Mouse (Mus musculus) gastrocnemius, postnatal 4 days (tissue): ENCODE measurements at regions not wholly inside any gene's neighbourhood (a gene's known extent, or its start where the extent isn't known, plus 50 kb on each side); places are given as distances from the start of the nearest gene placed in this dataset.

Experiments
- DNase-seq, 2 experiments: peaks; one replicate each; pipeline ENCODE4 v3.0.0; 2021 to 2022; ENCODE audit warnings: low spot score in 2 of 2, mixed read lengths in 2 of 2

DNA sequence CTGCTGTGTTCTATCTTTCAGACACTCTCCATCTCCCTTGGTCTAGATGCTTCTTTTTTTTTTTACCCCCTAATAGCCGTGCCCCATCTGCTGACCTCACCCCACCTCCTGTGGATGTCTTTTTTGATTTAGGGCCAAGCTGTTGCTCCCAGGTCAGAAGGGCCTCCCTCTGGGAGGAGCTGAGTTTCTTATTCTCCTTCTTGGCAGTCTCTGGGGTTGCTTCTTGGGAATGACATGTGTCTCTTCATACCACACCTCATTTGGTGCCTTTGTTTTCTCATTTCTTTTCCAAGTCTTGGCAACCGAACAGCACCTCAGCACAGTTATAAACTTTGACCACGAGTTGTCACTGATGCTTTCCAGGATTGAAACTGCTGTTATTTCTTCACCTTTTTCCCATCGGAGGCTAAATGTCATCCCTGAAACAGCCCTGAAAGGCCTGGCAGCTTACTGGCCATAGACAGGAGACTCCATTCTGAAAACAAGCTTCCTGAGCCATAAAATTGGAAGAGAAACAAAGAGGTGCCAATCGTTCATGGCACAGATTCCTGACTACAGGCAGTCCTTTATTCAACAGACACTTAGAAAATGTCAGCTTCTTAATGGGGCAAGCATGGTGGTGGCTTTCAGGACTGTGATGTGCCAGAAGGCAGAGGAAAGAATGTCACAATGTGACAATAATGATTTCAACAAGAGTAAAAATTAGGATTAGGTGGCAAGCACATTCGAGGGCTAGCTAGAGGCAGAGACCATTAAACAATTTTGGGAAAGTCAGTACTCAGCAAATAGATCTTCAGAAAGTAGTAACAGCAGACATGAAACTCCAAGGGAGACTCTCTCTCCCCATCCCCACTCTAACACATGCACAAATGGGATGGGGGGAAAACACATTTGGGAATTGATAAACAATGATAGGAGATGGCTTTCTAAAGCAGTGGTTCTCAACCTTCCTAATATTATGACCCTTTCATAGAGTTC lies 197.1 kb upstream of the Arrdc4 start:
- DNase-seq, result no peak

DNA sequence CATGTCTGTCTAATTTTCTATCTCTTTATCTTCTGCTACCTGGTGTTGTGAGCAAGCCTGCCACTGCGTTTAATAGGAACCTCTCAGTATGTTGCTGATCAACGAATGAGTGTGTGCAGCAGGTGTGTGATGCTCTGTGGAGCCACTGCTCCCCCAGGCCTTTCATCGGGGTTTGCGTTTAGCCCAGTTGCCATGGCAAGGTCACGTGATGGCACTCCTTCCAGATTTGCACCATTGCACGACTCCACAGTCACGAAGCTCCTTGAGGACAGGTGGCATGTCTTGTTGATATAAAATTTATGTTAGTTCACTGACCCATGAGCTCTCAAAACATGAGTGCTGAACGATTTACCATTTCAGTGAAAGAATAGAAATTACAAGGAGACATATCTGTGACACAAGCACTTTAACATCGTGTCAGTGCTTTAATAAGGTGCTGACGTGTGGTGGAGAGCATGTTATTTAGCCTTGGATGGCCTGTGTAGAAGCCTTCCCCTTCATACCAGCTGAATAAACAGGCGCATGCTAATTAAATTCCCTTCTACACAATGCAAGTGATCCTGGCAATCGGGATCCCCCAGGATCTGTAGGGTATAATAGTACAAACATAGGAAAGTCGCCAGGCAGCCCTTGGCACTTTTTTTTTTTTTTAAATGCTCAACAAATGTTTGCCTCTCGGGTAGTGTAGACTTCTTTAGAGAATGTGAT lies 181.7 kb upstream of the Arrdc4 start:
- no peak for DNase-seq

DNA sequence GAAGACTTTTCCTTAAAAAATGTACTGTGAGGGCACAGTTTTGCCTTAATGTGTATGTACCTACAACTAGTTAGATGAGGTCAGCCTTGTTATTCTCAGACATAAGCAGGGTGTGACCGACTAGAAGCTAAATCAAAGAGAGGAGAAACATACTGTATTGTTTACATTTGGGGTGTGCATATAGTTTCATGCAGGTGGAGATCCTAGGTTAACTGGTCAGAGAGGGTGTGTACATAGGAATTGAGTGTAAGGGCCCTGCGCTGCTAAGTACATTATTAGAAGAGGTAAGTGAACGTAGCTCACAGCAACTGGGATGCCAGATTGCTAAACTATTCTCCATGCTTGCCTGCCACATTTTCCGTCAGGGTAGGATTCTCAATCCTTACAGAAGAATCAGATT lies 180.6 kb upstream of the Arrdc4 start:
- DNase-seq, result no peak

DNA sequence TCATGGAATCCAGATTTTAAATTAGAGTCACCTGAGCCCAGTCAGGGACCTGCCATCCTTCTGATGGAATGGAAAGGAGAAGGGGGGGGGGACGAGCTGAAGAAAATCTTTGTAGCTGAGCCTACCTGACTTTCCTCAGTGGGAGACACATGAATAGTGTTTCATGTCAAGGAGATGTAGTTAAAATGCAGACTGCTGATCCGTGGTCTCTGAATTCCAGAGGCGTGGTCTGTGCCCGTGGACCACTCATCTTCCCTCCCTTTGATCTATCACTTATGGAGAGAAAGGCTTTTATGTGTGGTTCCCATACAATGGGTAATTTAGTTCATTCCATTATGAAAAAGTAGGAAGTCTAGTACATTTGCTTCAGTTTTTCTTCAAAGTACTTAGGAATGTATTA lies 176.6 kb upstream of the Arrdc4 start:
- DNase-seq, result no peak

DNA sequence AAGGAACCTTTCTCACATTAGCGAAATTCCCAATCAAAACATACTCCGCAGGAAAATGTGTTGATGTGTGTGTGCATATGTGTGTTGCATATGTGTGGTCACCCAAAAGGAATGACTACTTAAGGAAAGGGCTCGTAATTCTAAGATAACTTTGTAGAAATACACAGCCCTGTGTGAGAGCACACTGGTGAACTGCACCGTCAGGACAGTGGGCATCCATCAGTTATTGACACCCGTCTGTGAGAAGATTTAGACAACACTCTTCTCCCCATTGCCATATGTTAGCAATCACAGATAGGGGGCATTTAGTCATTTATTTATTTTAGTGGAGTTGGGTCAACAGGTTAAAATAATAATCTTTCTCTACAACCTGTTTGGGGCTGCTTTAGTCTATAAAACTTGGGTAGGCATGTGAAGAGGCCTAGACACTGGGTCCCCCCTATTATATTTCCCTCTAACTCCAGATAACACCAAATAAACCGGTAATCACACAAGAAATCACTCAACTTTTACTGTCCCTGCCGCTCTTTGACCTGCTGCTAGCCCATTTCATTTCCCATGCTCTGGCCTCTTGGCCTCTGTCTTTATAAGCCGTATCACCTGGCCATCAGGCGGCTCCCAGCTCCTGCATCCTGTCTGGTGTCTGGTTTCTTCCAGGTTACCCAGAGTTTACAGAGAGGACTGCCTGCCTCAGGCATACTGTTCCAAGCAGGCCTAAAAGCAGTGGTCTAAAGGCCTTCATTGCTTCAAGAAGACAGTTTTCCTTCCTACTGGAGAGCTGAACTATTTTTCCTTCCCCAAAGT lies 169.8 kb upstream of the Arrdc4 start:
- no peak for DNase-seq

DNA sequence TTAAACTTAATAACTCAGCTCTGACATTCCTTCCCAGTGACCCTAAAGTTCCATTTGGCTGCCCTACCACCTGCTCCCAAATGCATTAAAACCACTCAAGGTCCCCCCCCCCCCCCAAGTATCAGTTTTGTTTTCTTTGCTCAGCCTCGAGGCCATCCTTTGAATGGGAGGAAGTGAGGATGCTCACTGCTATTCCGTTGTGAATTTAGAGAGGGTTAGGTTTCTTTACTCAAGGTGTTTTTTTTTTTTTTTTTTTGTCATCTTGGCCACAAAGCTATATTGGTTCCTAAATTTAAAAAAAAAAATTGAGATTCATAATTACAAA lies 168.8 kb upstream of the Arrdc4 start:
- DNase-seq, result no peak

DNA sequence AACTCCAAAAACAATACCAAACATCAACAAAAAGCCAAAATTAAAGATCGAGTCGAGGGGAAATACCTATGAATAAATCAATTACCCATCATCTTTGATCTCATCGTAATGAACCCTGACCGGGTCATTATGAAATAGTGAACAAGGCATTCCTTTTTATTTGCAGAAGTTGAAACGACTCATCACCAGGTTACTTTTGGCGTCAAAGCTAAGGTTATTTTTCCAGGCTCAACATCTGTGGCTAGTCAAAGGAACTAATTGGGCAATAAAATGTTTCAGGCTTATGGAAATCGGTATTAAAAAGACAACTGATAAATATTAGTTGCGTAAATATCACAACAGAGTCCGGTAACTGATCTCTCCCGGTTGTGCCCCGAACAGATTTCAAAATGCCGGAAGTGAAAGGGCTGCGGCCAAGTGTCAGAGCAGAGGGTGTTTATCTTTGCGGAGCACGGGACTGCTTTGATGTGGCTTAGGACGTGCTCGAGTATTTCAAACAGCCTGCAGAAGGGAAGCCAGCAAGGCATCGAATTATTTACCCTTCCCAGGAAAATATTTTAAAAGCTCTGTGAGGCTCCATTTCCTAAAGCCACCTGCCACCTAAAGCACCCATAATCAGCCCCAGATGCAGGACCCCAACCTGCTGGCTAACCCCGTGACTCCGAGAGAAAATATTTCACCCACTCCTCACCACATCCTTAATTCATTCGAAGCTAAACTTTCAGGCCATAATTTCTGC lies 168.3 kb upstream of the Arrdc4 start:
- DNase-seq, result no peak

DNA sequence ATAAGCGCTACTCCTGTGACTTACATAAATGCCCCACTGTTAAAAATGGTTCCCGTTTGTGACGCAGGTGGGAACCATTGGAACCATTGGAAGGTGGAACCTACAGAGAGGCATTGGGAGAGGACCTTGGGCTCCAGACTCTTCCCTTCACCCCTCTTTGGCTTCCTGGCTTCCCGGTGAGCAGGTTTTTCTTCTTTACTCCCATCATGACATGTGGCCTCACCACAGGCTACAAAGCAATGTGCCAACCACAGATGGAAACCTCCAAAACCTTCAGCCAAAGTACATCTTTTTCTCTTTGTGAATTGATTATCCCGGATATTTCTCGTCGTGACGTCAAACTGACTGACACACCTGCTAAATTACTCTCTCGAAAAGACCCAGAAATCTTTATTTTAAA lies 166.9 kb upstream of the Arrdc4 start:
- DNase-seq, result no peak

DNA sequence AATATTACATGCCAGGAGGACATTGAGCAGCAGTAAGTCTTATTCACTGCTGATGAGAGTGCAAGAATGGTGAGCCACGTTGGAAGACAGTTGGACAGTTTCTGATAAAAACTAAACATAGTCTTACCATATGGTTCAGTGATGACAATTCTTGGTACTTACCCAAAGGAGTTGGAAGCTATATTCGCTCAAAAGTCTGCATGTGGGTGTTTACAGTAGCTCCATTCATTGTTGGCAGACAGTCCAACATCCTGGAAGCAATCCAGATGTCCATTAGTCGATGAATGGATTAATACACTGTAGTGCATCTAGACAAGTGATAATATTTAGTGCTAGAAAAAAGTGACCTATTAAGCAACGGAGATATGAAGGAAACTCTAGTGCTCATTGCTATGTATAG lies 165.3 kb upstream of the Arrdc4 start:
- DNase-seq, result no peak

DNA sequence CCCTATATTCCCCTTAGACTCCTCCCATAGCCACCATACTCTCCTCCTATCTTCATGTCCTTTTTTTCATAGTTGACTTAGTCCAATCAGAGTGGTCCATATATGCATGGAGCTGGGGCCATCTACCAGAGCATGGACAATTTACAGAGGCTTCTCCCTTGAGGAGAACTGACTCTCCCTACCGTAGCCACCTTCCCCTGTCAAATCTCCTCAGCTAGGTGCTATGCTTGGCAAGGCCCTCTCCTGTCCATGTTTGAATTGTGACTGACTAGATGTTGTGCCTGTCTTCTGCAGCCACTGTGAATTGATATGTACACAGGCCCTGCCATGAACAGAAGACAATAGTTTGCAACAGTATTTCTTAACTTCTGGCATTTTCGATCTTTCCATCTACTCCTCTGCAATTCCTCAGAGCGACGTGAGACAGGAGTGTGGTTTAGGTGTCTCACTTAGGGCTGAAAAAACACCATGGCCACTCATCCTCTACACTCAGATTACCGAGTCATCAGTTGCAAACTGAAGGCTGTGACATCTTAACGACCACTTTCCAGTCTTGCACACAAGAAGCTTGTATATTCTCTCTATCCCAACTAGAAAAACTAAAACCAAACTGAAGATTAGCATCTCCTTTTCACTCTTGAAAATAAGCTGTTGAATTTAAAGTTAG lies 163.1 kb upstream of the Arrdc4 start:
- DNase-seq, result no peak

DNA sequence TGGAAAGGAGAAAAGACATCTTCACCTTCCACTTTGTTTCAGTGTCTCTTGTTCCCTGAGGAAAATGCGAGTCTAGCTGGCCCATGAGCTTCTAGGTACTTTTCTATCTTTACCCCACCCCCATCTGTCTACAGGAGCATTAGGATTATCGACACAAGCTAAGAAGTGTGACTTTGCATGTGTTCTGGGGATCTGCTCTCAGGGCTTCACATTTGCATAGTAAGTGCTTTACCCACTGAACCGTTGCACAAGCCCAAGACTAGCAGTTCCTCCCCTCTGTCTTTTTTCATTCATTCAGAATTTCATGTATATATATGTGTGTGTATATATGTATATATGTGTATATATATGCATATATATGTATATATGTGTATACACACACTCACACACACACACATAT lies 162.5 kb upstream of the Arrdc4 start:
- DNase-seq, result no peak

DNA sequence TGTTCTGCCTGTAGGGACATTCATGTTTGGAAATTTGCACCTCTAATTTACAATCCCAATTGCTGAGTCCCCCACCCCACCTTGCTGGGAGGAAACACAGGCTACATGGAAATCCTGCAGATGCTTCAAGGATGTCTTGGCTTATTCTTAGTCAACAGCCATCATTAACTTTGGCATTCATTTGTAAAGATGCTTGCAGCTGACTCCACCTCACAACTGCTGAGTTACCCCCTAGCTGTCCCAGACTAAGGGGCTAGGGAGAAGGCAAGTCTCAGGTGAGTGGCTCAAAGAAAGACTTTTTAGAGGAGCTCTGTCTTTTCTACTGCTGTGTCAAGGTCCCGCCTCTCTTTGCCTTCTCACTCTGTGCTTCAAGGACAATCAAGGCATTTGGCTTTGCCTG lies 160.7 kb upstream of the Arrdc4 start:
- DNase-seq, result no peak

DNA sequence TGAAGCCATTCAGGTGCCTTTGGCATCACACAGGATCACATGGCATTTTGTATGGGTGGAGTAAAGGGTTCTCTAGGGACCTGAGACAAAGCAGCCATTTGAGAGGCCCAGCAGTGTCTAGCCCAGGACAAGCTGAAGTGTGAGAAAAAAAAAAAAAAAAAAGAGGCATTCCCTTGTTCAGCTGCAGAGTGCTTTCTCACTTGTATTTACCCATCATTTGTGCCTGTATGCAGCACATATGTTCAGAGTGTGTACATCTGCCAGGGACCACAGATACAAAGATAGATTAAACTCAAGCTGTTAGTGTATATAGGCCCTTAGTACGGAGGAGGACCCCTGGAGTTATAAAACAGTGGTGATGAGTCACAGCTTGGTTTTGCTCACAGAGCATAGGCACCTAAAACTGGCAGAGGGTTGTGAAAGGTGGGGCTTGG lies 159.4 kb upstream of the Arrdc4 start:
- DNase-seq, result no peak

DNA sequence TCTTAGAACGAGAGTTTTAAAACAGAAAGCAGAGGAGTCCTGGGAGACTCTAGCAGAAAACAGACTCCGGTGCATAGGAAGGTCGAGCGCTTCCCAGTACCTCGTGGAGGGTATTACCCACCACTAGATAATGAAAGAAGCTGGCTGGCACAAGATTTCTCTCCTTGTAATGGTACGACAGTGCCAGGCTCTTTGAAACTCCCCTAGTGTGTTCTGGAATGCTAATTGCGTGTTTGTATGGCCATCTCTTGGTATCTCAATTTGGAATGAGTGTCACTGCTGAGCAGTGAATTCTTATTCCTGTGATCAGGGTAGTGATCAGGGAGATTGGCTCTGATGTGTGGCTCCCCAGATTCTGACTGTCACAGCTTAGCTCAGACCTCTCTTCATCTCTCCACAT lies 158.8 kb upstream of the Arrdc4 start:
- no peak for DNase-seq

DNA sequence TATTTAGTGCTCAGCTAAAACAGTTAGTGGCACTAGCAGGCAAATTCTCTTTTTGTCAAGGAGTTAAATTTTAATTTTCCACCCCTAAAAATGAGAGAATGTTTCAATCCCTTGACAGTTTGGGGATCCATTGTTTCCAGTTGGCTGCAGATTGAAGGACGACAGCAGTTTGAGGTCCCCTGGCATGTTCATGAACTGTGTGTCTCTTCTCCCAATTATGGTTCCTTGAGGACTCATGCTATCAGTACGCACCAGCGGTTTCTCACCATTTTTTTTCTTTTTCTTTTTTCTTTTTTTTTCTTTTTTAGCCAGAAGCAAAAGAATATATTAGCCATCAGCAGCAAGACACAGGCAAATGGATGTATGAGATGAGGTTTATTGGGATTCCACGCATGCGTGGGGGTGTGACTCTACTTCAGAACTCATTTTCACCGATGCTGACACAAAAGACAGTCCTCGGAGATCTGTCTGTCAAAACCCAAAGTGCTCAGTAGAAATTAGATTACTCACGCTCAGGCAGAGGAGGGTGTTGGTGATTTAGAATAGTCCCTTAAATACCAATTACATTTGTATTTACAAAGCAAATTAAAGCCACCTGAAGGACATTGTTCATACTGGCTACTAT lies 157.8 kb upstream of the Arrdc4 start:
- DNase-seq, result no peak

DNA sequence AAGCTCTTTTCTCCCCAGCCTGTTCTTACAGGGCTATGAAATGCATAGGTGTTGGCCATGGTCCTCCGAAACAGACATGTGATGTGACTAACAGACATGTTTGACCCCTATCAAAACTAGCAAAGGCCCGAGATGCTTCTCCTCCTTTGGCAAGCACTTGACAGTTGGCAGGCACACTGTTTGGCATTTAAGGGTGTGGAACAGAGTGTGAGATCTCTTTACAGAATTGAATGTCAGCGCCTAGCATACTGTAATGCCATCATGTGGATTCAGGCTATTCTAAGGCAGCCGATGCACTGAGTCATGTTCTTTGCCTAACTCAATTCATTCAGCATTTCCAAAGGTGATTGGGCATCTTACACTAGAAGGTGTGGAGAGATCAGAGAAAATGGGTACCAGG lies 156.8 kb upstream of the Arrdc4 start:
- DNase-seq, result no peak

DNA sequence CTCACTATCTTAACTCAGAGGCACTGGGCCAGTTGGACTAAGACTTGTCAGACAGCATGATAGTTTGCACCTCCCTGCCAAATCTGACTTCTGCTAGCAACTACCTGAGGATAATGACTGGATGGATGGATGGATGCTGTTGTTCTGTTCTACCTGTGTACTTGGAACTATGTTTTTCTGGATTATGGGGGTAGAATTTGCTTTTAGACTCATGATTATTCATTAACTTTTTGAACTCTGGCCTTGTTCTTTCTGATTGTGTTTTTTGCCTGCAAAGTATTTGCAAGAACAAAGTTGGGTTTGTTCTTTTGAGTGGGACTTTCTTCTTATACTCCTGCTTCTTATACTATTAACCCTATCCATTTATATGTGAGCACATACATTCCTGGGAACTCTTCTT lies 137.1 kb upstream of the Arrdc4 start:
- DNase-seq, result no peak

DNA sequence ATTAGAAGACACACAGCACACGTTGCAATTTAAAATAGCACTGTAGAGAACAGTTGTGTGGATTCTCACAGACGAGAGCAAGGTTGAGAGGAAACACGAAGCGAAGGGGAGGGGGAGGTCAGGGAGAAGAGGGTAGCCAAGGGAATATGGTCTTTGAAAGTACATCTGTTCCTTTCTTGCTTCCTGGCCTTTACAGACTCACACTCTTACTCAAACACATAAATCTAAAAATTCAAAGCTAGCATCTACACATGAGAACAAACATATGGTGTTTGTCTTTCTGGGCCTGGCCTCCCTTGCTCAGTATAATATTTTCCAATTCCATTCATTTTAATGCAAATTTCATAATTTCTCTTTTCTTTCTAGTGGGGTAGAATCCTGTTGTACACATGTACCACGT lies 124.0 kb upstream of the Arrdc4 start:
- DNase-seq, result no peak

DNA sequence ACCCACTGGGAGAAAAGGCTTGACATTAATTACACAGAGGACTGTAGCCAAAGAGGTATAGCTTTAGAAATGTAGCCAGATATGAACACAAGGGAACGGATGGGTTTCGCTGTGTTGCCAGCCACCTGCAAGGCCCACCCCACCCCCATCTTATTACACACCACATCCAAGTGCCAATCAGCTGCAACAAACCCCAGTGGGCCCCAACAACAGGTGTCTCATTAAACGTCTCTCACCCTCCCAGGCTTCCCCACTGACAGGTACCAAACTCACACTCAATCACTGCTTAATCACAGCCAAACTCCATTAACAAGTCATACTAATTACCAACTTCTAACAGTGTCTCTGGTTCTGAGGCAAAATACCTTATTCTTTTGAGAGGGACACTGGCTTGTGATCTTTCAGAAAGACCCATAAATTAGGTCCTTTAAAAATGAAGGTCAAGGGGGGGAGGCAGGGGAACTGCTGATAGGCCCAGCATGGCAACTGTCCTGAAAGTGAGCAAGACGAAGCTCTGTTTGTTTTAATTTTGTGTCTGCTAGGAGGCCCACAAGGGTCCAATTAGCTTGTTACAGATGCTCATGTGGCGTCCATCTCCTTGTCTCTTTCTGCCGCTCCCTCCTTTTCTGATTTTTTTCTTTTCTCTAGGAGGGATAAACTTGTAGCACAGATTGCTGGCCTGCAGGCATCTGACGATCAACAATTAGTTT lies 115.4 kb upstream of the Arrdc4 start:
- DNase-seq, result no peak
